Mouse (Mus musculus) thymus, postnatal 36 days (tissue): ENCODE measurements at regions not wholly inside any gene's neighbourhood (a gene's known extent, or its start where the extent isn't known, plus 50 kb on each side); places are given as distances from the start of the nearest gene placed in this dataset.

ENCODE experiments used
- DNase-seq, 2 experiments: peaks; one replicate each; pipeline ENCODE4 v3.0.0; 2022; ENCODE audit warnings: mixed read lengths in 2 of 2

- DNase-seq, result no peak
These were observed 979.3 kb downstream of the Epha4 start for GRCm38 (mm10) chr1:76535522-76535956.

DNA sequence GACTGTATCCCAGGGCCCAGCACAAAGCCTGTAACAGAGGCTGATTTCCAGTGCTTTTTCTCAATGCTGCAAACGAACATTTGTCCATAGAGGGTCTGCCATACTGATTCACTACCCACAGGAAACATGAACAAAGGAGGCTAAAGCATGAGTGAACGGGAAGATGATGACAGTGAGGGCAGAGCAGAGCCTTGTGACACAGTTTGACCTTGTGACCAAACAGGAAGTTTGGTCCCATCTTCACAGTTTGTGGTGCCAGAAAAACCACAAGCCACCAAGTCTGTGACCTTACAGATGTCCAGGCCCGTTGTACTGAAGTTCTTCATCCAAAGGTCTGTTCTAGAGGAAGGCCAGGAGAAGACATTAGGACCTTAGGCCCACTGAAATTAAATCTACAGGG lies 974.4 kb downstream of the Epha4 start:
- no peak for DNase-seq

DNA sequence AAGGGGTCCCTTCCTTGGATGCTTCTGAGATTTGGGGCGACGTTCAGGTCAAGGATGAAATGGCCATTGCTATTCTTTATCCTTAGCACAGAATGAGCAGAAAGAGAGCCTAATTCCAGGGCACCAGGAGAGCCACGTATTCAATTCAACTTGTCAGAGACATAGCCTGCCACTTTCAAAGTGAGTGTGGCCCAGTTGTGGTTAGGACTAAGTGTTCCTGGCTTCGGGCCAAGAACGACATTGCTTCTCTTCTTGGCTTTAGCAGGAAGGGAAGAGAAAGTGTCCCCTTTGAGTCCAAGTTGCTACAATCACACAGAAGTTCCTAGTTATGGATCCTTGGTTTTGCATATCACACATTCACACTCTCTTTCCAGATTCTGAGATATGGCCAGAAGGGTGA lies 964.0 kb downstream of the Epha4 start:
- no peak for DNase-seq

GRCm38 (mm10) chr1:76559441-76559840 lies 955.4 kb downstream of the Epha4 start:
- no peak for DNase-seq

DNA sequence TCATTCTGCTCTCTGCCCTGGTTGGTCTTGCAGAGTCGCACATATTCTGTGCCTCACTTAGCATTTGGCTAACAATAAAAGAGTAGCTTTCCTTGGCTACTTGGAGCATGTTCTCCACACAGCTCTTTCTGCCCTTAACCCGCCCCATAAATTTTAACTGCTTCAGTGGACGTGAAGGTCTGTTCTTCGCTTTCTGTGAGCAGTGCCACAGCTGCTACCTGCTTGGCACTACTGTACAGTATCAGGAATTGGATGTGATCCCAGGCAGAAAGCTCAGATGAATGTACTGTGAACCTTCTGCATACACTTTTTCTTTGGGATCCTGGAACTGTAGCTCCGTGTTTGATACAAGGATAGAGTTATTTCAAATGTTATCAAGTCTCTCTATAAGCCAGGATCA lies 939.4 kb downstream of the Epha4 start:
- no peak for DNase-seq

DNA sequence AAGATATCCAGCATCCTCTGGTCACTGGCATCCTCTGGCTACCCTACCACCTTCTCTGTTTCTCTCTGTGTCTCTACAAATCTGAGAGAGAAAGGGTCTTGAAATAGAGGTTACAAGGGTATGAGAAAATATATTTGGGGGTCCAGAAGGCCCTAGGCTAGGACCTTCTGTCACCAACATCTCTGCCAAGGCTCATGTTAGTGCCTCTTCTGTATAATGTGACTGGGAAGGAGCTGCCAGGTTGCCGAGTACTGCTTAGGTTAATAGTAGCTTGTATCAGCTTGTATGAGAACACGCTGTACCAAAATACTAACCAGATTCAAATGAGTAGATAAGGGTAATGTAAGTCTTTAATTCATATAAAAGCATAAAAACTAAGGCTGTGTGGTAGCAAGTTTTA lies 929.0 kb downstream of the Epha4 start:
- DNase-seq, result no peak

DNA sequence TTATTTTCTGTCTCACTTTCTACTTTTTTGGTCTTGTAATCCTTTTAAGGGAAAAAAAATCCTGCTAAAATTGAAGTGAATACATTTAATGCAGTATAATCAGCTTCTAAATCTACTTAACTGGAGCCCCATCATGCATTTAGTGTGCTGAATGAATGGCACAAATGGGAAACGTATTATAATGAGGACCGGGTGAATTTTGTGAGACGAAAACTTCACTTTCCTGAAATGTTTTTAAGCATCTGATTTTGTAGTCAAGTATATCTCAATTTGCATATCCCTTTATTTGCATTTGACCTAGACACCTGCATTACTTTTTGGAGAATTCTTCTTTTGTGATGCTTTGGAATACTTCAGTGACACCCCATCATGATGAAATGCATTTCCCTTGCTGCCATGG lies 889.1 kb downstream of the Epha4 start:
- no peak for DNase-seq

- no peak for DNase-seq
These were observed 885.0 kb downstream of the Epha4 start for GRCm38 (mm10) chr1:76629861-76630260.

GRCm38 (mm10) chr1:76634071-76634470 lies 880.8 kb downstream of the Epha4 start:
- DNase-seq, result no peak

DNA sequence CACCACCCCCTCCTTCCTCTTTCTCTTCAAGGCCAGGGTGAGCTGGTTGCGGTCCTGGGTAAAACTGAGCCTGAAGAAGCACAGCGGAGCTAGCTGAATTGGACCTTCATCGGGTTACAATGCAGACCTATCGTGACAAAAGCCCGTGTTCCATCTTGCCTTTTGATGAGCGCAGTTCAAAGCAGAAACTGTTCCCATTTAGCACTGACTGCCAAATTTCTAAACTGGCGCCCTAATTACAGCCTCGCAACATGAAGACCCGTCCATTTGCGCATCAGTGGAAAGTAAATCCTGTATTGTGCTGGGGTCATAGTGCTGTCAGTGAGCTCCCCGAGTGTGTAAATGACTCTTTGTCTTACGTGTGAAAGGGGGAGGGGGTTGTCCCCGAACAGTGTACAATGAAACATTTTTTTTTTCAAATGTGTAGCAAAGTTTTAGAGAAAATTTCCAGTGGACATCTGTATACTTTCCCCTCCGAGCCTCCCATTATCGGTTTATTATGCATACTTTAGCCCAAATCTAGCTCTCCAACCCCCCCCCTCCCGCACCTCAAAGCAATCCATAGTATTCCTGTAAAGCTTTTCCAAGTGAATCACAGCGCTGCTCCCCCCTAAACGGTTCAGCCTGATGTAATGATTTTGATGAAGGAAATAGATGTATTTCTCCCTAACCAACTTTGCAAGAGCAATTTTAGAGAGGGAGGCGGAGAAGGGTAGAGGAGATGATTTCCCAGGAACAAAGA lies 877.4 kb downstream of the Epha4 start:
- no peak for DNase-seq

GRCm38 (mm10) chr1:76638010-76638400 lies 876.9 kb downstream of the Epha4 start:
- DNase-seq, result no peak

DNA sequence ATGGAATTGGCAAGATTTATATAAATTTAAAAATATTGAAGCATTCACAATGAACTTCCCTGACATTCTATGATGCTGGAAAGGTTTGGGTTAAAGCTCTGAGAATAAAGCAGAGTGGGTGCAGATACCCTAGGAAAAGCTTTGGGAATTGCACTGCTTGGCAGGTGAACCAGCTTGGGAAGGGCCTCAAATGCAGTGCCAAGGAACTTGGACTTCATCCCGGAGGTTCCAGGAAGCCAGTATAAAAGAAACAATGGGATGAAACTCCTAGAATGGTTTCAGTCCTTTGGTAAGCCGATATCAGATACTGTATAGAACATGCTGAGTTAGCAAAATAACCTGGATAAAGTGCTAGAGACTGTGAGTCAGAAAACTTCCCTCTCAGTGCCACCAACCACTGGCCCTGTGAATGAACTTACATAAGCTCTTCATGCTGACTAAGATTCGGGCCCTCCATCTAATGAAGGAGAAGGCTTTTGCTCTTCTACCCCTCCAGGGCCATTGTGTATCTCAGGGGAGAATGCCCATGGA lies 873.6 kb downstream of the Epha4 start:
- DNase-seq, result no peak

- no peak for DNase-seq
These were observed 872.2 kb downstream of the Epha4 start for GRCm38 (mm10) chr1:76642703-76643102.

DNA sequence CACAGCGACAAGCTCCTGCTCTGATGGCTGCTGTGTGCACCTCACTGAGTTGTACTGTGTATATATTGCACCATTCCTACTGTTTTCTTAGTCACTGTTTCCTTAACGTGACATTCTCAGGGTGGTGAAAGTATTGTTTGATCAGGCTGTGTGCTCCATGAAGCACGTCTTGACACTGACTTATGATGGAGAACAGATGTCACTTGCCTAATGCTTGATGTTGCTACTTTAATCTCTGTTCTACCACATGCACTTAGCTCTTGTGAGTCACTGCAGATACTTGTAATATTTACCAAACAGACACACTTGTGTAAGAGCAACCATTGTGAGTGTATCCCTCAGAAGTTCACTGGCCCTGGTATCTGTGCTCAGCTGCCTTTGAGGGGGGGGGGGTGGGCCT lies 870.0 kb downstream of the Epha4 start:
- no peak for DNase-seq

- DNase-seq, result no peak
These were observed 860.1 kb downstream of the Epha4 start for GRCm38 (mm10) chr1:76654826-76655225.

GRCm38 (mm10) chr1:76658228-76658627 lies 856.7 kb downstream of the Epha4 start:
- no peak for DNase-seq

DNA sequence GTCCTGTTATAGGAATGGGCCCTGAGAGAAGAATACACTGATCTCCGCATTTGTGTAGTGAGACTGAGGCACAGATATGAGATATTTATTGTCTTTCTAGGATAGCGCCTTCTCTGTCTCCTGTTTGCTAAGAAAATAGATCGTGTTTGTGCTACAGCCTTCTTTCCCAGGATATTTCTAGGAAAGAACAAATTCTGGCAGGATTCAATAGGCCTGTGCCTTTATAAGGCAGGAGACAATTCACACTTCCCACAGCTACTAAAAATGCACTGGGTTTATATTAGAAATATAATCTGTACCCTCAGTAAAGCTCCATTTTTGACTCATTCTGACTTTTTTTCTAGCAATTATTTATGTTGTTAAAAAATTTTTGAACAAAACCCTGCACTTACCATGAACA lies 854.7 kb downstream of the Epha4 start:
- DNase-seq, result no peak

- no peak for DNase-seq
These were observed 850.5 kb downstream of the Epha4 start for GRCm38 (mm10) chr1:76664381-76664780.

- no peak for DNase-seq
These were observed 838.1 kb downstream of the Epha4 start for GRCm38 (mm10) chr1:76676836-76677235.

GRCm38 (mm10) chr1:76705556-76705955 lies 809.3 kb downstream of the Epha4 start:
- DNase-seq, result no peak

GRCm38 (mm10) chr1:76717639-76718292 lies 797.1 kb downstream of the Epha4 start:
- DNase-seq, result no peak

GRCm38 (mm10) chr1:76724453-76724852 lies 790.4 kb downstream of the Epha4 start:
- no peak for DNase-seq

DNA sequence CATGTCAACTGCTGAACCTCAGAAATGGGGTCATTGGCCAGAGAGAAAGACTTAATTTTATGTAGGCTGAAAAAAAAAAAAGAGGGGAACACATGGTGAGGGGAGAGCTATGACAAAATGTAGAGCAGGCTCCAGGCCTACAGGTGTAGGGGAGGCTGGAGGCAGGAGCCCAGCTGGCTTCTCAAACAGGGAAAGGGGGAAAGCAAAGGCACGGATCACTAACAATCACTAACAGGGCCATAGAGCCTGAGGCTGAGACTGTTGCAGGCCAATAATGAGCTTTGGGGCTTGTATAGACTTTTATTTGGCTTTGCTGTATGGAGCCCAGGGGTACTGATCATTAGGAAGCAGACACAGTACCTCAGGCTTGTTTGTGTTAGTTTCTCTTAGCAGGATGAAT lies 777.9 kb downstream of the Epha4 start:
- no peak for DNase-seq

DNA sequence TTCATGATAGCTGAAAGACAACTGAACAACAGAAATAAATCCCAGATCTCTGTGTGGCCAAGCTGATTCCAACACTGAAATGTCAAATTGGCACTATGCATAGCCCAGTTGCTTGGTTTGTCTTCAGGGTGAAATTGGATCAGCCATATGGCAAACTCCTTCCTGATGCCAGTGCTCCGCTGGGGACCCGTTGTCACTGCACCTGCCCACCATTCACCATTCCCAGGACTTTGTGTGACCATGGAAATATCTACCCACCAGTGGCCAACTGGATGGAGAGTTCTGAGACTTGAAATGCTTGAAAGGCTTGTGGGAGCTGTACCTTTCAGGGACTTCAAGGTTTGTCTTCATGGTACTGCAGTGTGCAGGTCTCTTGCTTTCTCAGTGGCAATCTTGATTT lies 777.2 kb downstream of the Epha4 start:
- no peak for DNase-seq
